Mouse (Mus musculus) induced T-regulatory cell, adult 2 months (primary cell): ENCODE data around the gene Nfia.

Experiments used
- DNase-seq: peaks from one replicate; pipeline ENCODE4 v3.0.0-alpha.2; 2012; ENCODE audit warnings: low read depth

The Nfia gene

GRCm38 (mm10) chr4:98104911-98105702, 332.6 kb downstream of the Nfia start:
- no peak for DNase-seq

GRCm38 (mm10) chr4:98105971-98106370, 333.4 kb downstream of the Nfia start:
- no peak for DNase-seq

GRCm38 (mm10) chr4:98106445-98107092, 334.0 kb downstream of the Nfia start:
- DNase-seq: no peak

- DNase-seq: no peak
Measured at GRCm38 (mm10) chr4:98107093-98107453, 334.5 kb downstream of the Nfia start.

GRCm38 (mm10) chr4:98107936-98108675, 335.6 kb downstream of the Nfia start:
- no peak for DNase-seq

GRCm38 (mm10) chr4:98108676-98109016, 336.1 kb downstream of the Nfia start:
- DNase-seq: no peak

GRCm38 (mm10) chr4:98109064-98109463, 336.5 kb downstream of the Nfia start:
- DNase-seq: peak; percentile 37

GRCm38 (mm10) chr4:98109911-98110310, 337.4 kb downstream of the Nfia start:
- DNase-seq: no peak

- DNase-seq: peak; percentile 43
Measured at GRCm38 (mm10) chr4:98113289-98114024, 340.9 kb downstream of the Nfia start.

GRCm38 (mm10) chr4:98114966-98115365, 342.4 kb downstream of the Nfia start:
- DNase-seq: no peak

- DNase-seq: no peak
Measured at GRCm38 (mm10) chr4:98115401-98115800, 342.9 kb downstream of the Nfia start.

- no peak for DNase-seq
Measured at GRCm38 (mm10) chr4:98116046-98116445, 343.5 kb downstream of the Nfia start.

- DNase-seq: no peak
Measured at GRCm38 (mm10) chr4:98118126-98118525, 345.6 kb downstream of the Nfia start.

- peak; percentile 44 for DNase-seq
Measured at GRCm38 (mm10) chr4:98118761-98119675, 346.5 kb downstream of the Nfia start.

- peak; percentile 48 for DNase-seq
Measured at GRCm38 (mm10) chr4:98119949-98120531, 347.5 kb downstream of the Nfia start.

GRCm38 (mm10) chr4:98120706-98121340, 348.3 kb downstream of the Nfia start:
- no peak for DNase-seq

- no peak for DNase-seq
Measured at GRCm38 (mm10) chr4:98126003-98126677, 353.6 kb downstream of the Nfia start.

GRCm38 (mm10) chr4:98130798-98131197, 358.3 kb downstream of the Nfia start:
- DNase-seq: no peak

- no peak for DNase-seq
Measured at GRCm38 (mm10) chr4:98134027-98134426, 361.5 kb downstream of the Nfia start.

- no peak for DNase-seq
Measured at GRCm38 (mm10) chr4:98136072-98136471, 363.5 kb downstream of the Nfia start.
